Mouse (Mus musculus) ES-E14 (cell line): ENCODE data around the gene Rhbdd1.

Experiments used
- CHD2 ChIP-seq: IDR thresholded peaks from 2 replicates; pipeline ENCODE4 v1.6.1; 2014; ENCODE audit warnings: mild to moderate bottlenecking, low read depth, low read length, inconsistent platforms
- HCFC1 ChIP-seq: IDR thresholded peaks from 2 replicates; pipeline ENCODE4 v1.6.1; 2012; ENCODE audit warnings: low read length, inconsistent platforms, borderline replicate concordance; ENCODE audit not compliant: insufficient read depth
- MAFK ChIP-seq: IDR thresholded peaks from 2 replicates; pipeline ENCODE4 v1.6.1; 2014; ENCODE audit warnings: mild to moderate bottlenecking, low read depth, low read length, inconsistent platforms; ENCODE audit not compliant: insufficient read depth
- ZC3H11A ChIP-seq: IDR thresholded peaks from 2 replicates; pipeline ENCODE4 v1.6.1; 2012; ENCODE audit warnings: low read depth, mild to moderate bottlenecking, inconsistent platforms, low read length, borderline replicate concordance
- ZNF384 ChIP-seq: IDR thresholded peaks from 2 replicates; pipeline ENCODE4 v1.6.1; 2012; ENCODE audit warnings: low read depth, low read length, inconsistent platforms

DNA sequence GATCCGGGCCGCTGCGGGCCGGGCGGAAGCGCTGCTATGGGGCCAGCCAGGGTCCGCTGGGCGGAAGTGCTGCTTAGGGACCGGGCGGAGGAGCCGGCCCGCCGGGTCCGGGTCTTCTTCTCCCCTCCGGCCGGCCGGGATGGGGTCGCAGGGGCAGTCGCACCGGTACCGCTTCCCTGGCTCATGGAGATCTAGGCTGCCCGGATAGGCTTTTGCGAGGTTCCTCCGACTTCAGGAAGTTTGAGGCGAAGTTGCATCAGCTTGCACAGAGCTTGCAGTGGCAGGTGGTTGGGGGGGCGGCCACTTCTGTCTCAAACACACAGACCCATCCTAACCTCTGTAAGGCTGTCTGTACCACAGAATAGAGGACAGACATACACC, 484 bp downstream of the Rhbdd1 start:
- TF ChIP-seq HCFC1: no peak
- no peak for TF ChIP-seq ZC3H11A
- no peak for TF ChIP-seq CHD2
- TF ChIP-seq ZNF384: no peak
- TF ChIP-seq MAFK: no peak
